Mouse (Mus musculus) retina, adult 2 months (tissue): ENCODE data around the gene Zfp560.
A peak's percentile ranks its signal among the peaks of the same experiment; 100 is the strongest.
"Not testable (repeated sequence)": the region's sequence is repeated elsewhere in the genome, so short reads cannot be mapped to it uniquely, and the experiment has no call there.

Source experiments
- DNase-seq: peaks from one replicate; pipeline ENCODE4 v3.0.0-alpha.2; 2012; ENCODE audit warnings: low read depth, low spot score

The Zfp560 gene

GRCm38 (mm10) chr9:20384532-20385342 is at the start of gene Zfp560:
Gene Zfp560, minus strand, starts transcription at chr9:20385177.
- peak; percentile 85 for DNase-seq

DNA sequence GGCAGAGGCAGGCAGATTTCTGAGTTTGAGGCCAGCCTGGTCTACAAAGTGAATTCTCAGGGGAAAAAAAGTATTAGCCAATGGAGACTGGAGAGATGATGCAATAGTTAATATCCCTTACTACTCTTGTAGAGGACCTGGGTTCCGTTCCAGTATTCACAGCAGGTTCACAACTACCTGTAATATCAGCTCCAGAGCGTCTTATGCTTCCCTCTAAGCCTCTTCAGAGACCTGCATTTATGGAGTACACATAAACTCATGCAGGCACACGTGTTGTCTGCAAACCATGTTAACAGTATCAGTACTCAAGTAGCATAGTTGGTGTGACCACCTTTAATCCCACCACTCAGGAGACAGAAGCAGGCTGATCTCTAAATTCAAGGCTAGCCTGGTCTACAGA is 45.0 kb upstream of the Zfp560 start:
- no peak for DNase-seq

DNA sequence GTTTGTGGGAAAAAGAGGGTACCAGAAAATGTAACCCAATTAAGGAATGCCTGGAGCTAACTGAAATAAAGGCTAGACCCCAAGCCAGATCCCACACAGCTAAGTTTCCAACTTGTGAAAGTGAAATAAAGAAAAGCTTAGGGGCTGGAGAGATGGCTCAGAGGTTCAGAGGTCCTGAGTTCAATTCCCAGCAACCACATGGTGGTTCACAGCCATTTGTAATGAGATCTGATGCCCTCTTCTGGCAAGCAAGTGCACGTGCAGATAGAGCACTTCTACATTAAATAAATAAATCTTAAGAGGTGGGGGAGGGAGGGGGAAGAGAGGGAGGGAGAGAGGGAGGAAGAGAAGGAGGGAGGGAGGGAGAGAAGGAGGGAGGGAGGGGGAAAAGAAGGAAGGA is 26.5 kb upstream of the Zfp560 start:
- DNase-seq = no peak

- DNase-seq = no peak
Measured at GRCm38 (mm10) chr9:20409319-20409718, 24.3 kb upstream of the Zfp560 start.

DNA sequence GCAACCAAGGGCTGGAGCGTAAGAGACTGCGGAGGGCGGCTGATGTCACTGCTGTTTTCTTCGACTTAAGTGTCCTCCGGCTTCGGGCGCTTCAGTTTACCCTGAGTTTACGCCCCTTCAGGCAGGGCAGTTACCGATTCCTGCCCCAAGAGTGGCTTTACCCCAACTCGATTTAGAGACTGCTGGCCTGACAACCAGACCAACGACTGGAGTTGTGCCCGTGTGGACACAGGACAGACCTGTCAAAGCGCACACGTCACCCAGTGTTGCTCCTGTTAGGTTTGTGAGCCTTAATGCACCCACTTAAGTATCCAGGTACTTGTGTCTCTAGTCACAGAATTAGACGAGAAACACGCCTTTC is 346 bp upstream of the Zfp560 start:
- DNase-seq = no peak

DNA sequence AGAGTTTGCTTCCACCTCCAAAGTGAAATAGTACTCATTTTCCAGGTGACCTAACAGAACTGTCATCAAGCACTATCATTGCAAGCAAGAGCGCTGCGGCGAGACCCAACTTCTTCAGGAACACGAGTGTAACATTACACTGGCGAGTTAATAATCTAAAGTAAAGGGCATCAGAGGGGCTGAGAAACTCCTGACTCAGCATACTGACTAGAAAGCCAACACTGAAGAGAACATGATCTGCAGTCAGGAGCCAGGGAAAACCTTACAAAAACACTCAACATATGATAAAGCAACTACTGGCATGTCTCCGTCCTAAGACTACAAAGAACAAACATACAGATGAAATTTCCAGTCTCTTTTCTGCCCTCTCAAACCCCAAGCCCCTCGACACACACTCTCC is 1.3 kb downstream of the Zfp560 start:
- DNase-seq = no peak

- no peak for DNase-seq
Measured at GRCm38 (mm10) chr9:20374712-20375111, 10.3 kb downstream of the Zfp560 start.

DNA sequence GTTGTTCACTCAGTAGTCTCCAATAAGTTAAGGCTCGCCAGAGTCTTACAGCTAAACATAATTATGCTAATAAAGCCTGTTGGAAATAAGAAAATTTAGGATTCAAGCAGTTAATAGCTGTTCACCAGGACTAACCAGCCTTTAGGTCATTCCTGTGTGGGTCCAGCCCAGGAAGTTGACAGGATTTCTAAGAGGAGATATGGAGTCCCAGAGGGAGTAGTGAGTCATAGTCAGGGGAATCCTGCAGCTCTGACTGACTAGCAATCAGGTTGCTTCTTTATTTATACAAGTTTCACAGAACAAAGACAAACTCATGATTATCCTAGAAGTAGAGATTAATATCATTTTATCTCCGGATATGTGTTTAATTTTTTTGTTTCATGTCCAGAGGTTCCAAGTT is 17.7 kb downstream of the Zfp560 start:
- no peak for DNase-seq

DNA sequence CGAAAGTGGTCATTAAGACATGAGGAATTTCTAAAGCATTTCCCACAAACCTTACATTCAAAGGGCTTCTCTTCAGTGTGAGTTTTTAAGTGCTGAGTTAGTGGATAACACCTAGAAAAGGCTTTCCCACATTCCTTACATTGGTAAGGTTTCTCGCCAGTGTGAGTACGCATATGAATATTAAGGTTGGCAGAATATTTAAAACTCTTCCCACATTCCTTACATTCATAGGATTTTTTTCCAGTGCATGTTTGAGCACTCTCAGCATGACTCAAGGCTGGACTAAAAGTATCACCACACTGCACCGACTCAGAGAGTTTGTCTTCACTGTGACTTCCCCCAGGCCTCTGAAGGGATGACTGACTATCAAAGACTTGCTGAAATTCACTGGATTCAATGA is 36.5 kb downstream of the Zfp560 start:
- no peak for DNase-seq

DNA sequence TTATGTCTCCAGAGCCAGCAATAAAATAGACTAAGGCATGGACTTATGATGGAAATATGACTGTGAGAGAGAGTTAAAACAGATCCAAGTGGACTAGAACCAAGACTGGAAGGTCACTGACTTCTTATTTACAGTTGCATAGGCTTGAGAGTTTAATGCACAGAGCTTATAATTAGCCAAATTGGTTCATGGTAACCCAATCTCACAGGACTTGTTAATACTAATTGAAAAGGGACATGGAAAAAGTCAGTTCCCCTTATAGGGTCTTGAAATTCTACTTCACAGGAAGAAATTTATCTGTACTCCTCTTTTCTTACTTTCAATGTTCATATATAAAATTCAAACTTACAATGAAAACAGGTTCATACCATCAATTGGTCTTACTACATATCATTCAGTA is 49.0 kb downstream of the Zfp560 start, which contains the start of gene Olfr18:
Gene Olfr18 (minus strand): TSS at position 101 of the 400 bp plus-strand sequence.
- DNase-seq = no peak

GRCm38 (mm10) chr9:20298232-20298631 is 86.7 kb downstream of the Zfp560 start, which contains the start of gene Olfr873:
Gene Olfr873, plus strand, starts transcription at chr9:20298532.
- DNase-seq = no peak

GRCm38 (mm10) chr9:20295562-20295961 is 89.4 kb downstream of the Zfp560 start:
- not testable (repeated sequence) for DNase-seq
